Mouse (Mus musculus): ENCODE results near the gene Fgf4.

Gene Fgf4

GRCm38 (mm10) chr7:144914296-144914947 is 67.3 kb downstream of the Fgf4 start:
- DNase-seq, result peak; percentile 77
